Mouse (Mus musculus) c-Kit-positive CD71-negative TER-119-negative erythroid progenitor cells, embryonic 14.5 days (primary cell): ENCODE data around the gene Phrf1.

Experiments used
- DNase-seq: peaks from one replicate; pipeline ENCODE4 v3.0.0-alpha.2; 2013; ENCODE audit warnings: low read depth

The Phrf1 gene

DNA sequence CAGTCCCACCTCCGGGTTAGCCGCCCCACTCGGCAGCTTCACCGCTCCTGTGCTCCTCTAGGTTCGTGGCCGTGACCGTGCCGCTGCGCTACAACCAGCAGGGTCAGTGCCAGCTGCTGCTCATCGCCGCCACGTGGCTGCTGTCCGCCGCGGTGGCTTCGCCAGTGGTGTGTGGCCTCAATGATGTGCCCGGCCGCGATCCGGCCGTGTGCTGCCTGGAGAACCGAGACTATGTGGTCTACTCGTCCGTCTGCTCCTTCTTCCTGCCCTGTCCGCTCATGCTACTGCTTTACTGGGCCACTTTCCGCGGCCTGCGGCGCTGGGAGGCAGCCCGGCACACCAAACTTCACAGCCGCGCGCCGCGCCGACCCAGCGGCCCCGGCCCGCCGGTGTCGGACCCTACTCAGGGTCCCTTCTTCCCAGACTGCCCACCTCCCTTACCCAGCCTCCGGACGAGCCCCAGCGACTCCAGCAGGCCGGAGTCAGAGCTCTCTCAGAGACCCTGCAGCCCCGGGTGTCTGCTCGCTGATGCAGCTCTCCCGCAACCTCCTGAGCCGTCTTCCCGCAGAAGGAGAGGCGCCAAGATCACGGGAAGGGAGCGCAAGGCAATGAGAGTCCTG lies 65.4 kb downstream of the Phrf1 start:
- no peak for DNase-seq

DNA sequence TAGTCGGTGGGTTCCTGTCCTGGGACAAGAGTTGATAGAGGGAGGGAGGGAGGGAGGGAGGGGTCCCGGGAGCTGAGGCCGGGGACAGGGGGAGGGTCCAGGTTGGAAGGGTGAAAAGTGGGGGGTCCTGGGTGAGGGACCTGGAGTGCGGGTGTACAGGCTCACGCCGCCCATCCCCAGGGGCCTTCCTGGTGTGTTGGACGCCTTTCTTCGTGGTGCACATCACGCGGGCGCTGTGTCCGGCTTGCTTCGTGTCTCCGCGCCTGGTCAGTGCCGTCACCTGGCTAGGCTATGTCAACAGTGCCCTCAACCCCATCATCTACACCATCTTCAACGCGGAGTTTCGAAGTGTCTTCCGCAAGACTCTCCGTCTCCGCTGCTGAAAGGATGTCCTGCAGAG lies 65.9 kb downstream of the Phrf1 start:
- no peak for DNase-seq

DNA sequence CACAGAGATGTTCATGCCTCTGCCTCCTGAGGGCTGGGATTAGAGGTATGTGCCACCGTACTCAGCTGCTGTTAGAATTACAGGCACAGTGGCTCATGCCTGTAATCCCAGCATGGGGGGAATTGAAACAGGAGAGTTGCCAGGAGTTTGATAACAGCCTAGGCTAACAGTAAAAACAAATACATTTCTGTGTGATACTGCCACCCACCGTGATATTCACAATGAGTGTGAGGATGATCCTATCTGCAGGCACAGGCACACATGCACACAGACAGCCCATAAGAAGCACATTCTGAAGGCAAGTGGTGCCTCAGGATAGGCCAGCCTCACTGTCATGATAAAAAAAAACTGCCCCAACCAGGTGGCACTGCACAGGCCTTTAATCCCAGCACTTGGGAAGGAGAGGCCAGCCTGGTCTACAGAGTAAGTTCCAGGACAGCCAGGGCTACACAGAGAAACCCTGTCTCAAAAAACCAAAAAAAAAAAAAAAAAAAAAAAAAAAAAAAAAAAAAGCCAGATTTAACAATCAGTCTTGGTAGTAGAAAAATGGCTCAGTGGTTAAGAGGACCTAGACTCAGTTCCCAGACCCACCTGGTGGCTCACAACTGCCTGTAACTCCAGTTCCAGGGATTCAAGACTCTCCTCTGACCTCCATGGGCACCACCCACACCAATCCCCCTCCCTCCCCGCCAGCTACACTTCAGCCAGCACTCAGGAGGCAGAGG lies 69.5 kb downstream of the Phrf1 start:
- no peak for DNase-seq

DNA sequence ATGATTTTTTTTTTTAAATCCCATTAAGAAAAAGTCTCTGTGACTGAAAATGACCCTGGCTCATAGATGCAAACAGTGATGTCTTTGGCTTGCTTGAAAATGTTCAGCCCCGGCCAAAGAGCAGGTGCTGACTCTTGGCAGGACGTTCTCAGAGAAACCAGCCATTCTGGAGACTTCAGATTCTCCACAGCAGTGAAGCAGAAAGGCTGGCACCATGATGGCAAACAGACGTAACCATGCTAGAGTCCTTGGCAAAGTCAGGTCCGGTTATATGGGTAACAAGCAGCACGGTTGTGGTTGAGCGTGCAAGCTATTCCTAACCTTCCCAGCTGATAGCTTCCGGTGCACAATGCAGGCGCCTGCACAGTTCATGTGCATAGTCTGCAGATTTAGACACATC lies 70.6 kb downstream of the Phrf1 start:
- DNase-seq, result no peak

DNA sequence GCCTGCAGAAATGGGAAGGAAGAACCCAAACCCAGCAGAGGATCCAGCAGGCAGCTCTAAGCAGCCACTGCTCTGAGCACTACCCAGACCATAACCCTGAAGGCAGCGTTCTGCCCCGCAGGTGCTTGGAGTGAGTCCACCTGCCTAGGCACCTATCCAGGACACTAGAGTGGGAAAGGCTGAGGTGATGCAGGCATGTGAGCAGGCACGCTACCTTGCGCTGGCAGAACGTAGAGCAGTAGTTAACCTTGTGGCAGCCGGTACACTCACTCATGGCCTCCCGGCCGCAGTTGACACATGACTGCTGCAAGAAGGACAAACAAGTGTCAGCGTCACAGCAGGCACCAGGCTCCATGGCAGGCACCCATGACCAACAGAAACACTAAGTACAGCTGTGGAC lies 72.8 kb downstream of the Phrf1 start:
- DNase-seq, result no peak

DNA sequence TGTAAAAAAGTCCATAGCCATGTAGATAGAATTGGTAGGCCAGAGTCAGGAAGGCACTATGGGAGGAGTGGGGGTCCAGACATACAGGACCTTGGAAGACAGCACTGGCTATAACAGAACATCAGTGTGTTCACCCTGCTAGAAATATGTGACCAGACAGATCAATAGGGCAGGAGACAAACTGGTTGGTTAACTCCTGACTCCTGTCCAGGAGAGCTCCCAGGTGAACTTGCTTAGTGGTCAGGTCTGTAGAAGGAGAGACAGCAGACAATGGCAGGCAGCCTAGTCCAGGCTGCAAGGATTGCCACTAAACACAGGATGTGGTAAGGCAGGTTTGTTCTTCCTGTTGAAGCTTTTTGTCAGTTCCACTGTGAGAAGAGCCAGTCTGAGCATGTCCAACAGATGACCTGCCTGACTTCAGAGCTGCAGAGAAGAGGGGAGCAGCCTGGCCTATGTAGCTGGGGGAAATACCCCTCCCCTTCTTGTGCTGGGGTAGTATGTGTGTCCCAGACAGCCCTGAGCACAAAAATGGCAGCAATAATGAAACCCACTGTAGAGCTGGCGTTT lies 74.2 kb downstream of the Phrf1 start:
- no peak for DNase-seq

DNA sequence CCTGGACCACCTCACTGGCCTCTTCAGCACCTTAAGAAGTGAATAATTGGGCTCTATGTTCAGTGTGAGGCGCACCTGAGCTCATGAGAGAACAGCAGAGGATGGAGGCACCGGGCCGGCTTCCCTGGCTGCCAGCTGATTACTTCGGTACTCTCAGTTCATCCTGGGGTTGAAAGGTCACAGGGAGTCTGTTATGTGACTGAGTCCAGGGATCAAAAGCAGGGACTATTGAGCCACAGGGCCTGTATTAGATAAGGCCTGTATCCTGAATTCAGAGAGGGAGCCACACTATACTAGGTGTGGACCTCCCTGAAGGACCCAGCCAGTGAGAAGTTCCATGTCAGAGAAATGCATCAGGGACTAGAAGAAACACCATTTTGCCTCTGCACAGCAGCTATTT lies 76.0 kb downstream of the Phrf1 start:
- no peak for DNase-seq
